Mouse (Mus musculus): ENCODE measurements around the gene M1ap. TPM values are rescaled to one million over a fixed set of nuclear protein-coding genes. Genes with fewer than 3 reads are reported as not detected.

The M1ap gene
- 0.44 and 0.59 TPM in 2 replicates for polyA plus RNA-seq (2012; rRNA removed)

GRCm38 (mm10) chr6:82946651-82947050 lies at the start of gene M1ap:
TSS of gene M1ap (plus strand) at chr6:82946902.

GRCm38 (mm10) chr6:82939167-82939912 lies 7.4 kb upstream of the M1ap start, which contains the start of gene Sema4f:
TSS of gene Sema4f (minus strand) at chr6:82939769.

GRCm38 (mm10) chr6:83033249-83034185 lies 86.8 kb downstream of the M1ap start, which contains the start of the genes Dok1 and Loxl3:
TSS of gene Dok1 (minus strand) at chr6:83033471.
TSS of gene Loxl3 (plus strand) at chr6:83034173.

GRCm38 (mm10) chr6:83054074-83054851 lies 107.6 kb downstream of the M1ap start, which contains the start of gene Aup1:
TSS of gene Aup1 (plus strand) at chr6:83054521.

GRCm38 (mm10) chr6:83054871-83055431 lies 108.2 kb downstream of the M1ap start, which contains the start of gene Htra2:
TSS of gene Htra2 (minus strand) at chr6:83055273.

GRCm38 (mm10) chr6:83057790-83058189 lies 111.1 kb downstream of the M1ap start, which contains the start of gene Dqx1:
TSS of gene Dqx1 (plus strand) at chr6:83057844.

GRCm38 (mm10) chr6:83070247-83070310 lies 123.4 kb downstream of the M1ap start, which contains the start of gene Tlx2:
TSS of gene Tlx2 (minus strand) at chr6:83070293.

GRCm38 (mm10) chr6:83077630-83078323 lies 131.1 kb downstream of the M1ap start, which contains the start of gene Pcgf1:
TSS of gene Pcgf1 (plus strand) at chr6:83077869.

Other genes with a start within 250 kb of the M1ap start
- 21.2 and 25.7 TPM in 2 replicates for gene Pole4, start 241.5 kb upstream of the M1ap start, polyA plus RNA-seq (2012; rRNA removed)
- gene Hk2, start 172.4 kb upstream of the M1ap start, polyA plus RNA-seq (2012; rRNA removed), result 31.0 and 38.0 TPM in 2 replicates
- 1.1 and 1.6 TPM in 2 replicates for gene Sema4f, start 7.1 kb upstream of the M1ap start, polyA plus RNA-seq (2012; rRNA removed)
- 11.9 and 13.7 TPM in 2 replicates for gene Dok1, start 86.6 kb downstream of the M1ap start, polyA plus RNA-seq (2012; rRNA removed)
- 5.0 and 5.3 TPM in 2 replicates for gene Loxl3, start 87.3 kb downstream of the M1ap start, polyA plus RNA-seq (2012; rRNA removed)
- gene Aup1, start 107.6 kb downstream of the M1ap start, polyA plus RNA-seq (2012; rRNA removed), result 746 and 821 TPM in 2 replicates
- 51.6 and 61.4 TPM in 2 replicates for gene Htra2, start 108.4 kb downstream of the M1ap start, polyA plus RNA-seq (2012; rRNA removed)
- 25.8 and 29.2 TPM in 2 replicates for gene Dqx1, start 110.9 kb downstream of the M1ap start, polyA plus RNA-seq (2012; rRNA removed)
- 5.6 and 9.6 TPM in 2 replicates for gene Tlx2, start 123.4 kb downstream of the M1ap start, polyA plus RNA-seq (2012; rRNA removed)
- gene Pcgf1, start 131.0 kb downstream of the M1ap start, polyA plus RNA-seq (2012; rRNA removed), result 12.9 and 13.3 TPM in 2 replicates
- 0.57 and 1.5 TPM in 2 replicates for gene Lbx2, start 139.5 kb downstream of the M1ap start, polyA plus RNA-seq (2012; rRNA removed)
- 11.3 and 12.3 TPM in 2 replicates for gene Ccdc142, start 154.7 kb downstream of the M1ap start, polyA plus RNA-seq (2012; rRNA removed)
- gene Gm42688, start 154.7 kb downstream of the M1ap start, polyA plus RNA-seq (2012; rRNA removed), result 4.3 and 4.6 TPM in 2 replicates
- 69.7 and 85.9 TPM in 2 replicates for gene Mrpl53, start 162.1 kb downstream of the M1ap start, polyA plus RNA-seq (2012; rRNA removed)
- gene Mogs, start 168.6 kb downstream of the M1ap start, polyA plus RNA-seq (2012; rRNA removed), result 91.9 and 97.3 TPM in 2 replicates
- gene Wbp1, start 174.7 kb downstream of the M1ap start, polyA plus RNA-seq (2012; rRNA removed), result 199 and 235 TPM in 2 replicates
- 59.8 and 64.1 TPM in 2 replicates for gene Ino80b, start 178.5 kb downstream of the M1ap start, polyA plus RNA-seq (2012; rRNA removed)
- gene Rtkn, start 188.6 kb downstream of the M1ap start, polyA plus RNA-seq (2012; rRNA removed), result 86.7 and 88.4 TPM in 2 replicates
- 3.4 and 4.4 TPM in 2 replicates for gene Wdr54, start 209.5 kb downstream of the M1ap start, polyA plus RNA-seq (2012; rRNA removed)
- gene 1700003E16Rik, start 209.5 kb downstream of the M1ap start, polyA plus RNA-seq (2012; rRNA removed), result 0.46 and 0.72 TPM in 2 replicates
- gene Dctn1, start 219.0 kb downstream of the M1ap start, polyA plus RNA-seq (2012; rRNA removed), result 151 and 162 TPM in 2 replicates

Measured in colon, adult 2 months (tissue).